Mouse (Mus musculus): Measurements from ENCODE around the gene Gpn2. TPM values are rescaled to one million over a fixed set of nuclear protein-coding genes. Genes with fewer than 3 reads are reported as not detected.

Gpn2 gene
- polyA plus RNA-seq, 1 experiment from 2014 or later = 5.4 TPM

GRCm38 (mm10) chr4:133569291-133570065, 14.7 kb upstream of the Gpn2 start:
- Histone ChIP-seq H3K79me2 (ENCODE audit: inconsistent target) (no peaks in the 10 kb centered on the region), H3K4me3 (ENCODE audit: inconsistent target) (no peak overlapping the region), H3K27ac (no peak overlapping the region), H3K36me3 (ENCODE audit: inconsistent target) (no peaks in the 10 kb centered on the region)
- 92% methylated on average over 10 of the region's 10 CpGs for WGBS (ENCODE audit: missing documents)

- H3K79me2 ChIP-seq (ENCODE audit: inconsistent target) = peaks cover 2% of the 10 kb centered on the region
- no peak overlapping the region for H3K4me3 ChIP-seq (ENCODE audit: inconsistent target)
- no peak overlapping the region for H3K27ac ChIP-seq
Measured at GRCm38 (mm10) chr4:133570066-133570466, 14.1 kb upstream of the Gpn2 start.

GRCm38 (mm10) chr4:133574070-133574842, 9.9 kb upstream of the Gpn2 start, which contains the start of gene Gpatch3:
Gene Gpatch3 (plus strand): TSS chr4:133574745.
- 8% methylated on average over 44 of the region's 44 CpGs for WGBS (ENCODE audit: missing documents)
- H3K36me3 ChIP-seq (ENCODE audit: inconsistent target) = peaks cover 17% of the 10 kb centered on the region
- H3K27ac ChIP-seq = peak within 1 kb of the TSS; percentile 22
- peaks cover 35% of the 10 kb centered on the region for H3K79me2 ChIP-seq (ENCODE audit: inconsistent target)
- peak within 1 kb of the TSS; percentile 64 for H3K4me3 ChIP-seq (ENCODE audit: inconsistent target)

More at GRCm38 (mm10) chr4:133570066-133570466, 14.1 kb upstream of the Gpn2 start:
- 57% methylated on average over 10 of the region's 10 CpGs for WGBS (ENCODE audit: missing documents)
- H3K36me3 ChIP-seq (ENCODE audit: inconsistent target) = no peaks in the 10 kb centered on the region

GRCm38 (mm10) chr4:133574843-133575202, 9.3 kb upstream of the Gpn2 start:
- Histone ChIP-seq H3K36me3 (ENCODE audit: inconsistent target) (peaks cover 22% of the 10 kb centered on the region), H3K4me3 (ENCODE audit: inconsistent target) (peak overlapping the region; percentile 64), H3K79me2 (ENCODE audit: inconsistent target) (peaks cover 35% of the 10 kb centered on the region), H3K27ac (peak overlapping the region; percentile 22)
- WGBS (ENCODE audit: missing documents) = 2% methylated on average over 34 of the region's 41 CpGs

- 97% methylated on average over 12 of the region's 12 CpGs for WGBS (ENCODE audit: missing documents)
- H3K36me3 ChIP-seq (ENCODE audit: inconsistent target) = peaks cover 52% of the 10 kb centered on the region
- no peak overlapping the region for H3K4me3 ChIP-seq (ENCODE audit: inconsistent target)
- H3K79me2 ChIP-seq (ENCODE audit: inconsistent target) = peaks cover 35% of the 10 kb centered on the region
- H3K27ac ChIP-seq = no peak overlapping the region
Measured at GRCm38 (mm10) chr4:133577983-133578382, 6.2 kb upstream of the Gpn2 start.

- Histone ChIP-seq H3K27ac (peak overlapping the region; percentile 52), H3K79me2 (ENCODE audit: inconsistent target) (peaks cover 7% of the 10 kb centered on the region; the same call in 1 of the 2 replicates), H3K36me3 (ENCODE audit: inconsistent target) (peaks cover 49% of the 10 kb centered on the region), H3K4me3 (ENCODE audit: inconsistent target) (peak overlapping the region; percentile 54)
- 66% methylated on average over 6 of the region's 6 CpGs for WGBS (ENCODE audit: missing documents)
Measured at GRCm38 (mm10) chr4:133583690-133584058, 488 bp upstream of the Gpn2 start.

- Histone ChIP-seq H3K79me2 (ENCODE audit: inconsistent target) (no peaks in the 10 kb centered on the region; the same call in 1 of the 2 replicates), H3K27ac (no peak overlapping the region), H3K4me3 (ENCODE audit: inconsistent target) (no peak overlapping the region), H3K36me3 (ENCODE audit: inconsistent target) (peaks cover 42% of the 10 kb centered on the region)
- 32% methylated on average over 7 of the region's 7 CpGs for WGBS (ENCODE audit: missing documents)
Measured at GRCm38 (mm10) chr4:133592570-133592969, 8.4 kb downstream of the Gpn2 start.

- 86% methylated on average over 7 of the region's 7 CpGs for WGBS (ENCODE audit: missing documents)
- Histone ChIP-seq H3K27ac (no peak overlapping the region), H3K4me3 (ENCODE audit: inconsistent target) (no peak overlapping the region), H3K36me3 (ENCODE audit: inconsistent target) (peaks cover 15% of the 10 kb centered on the region; the same call in 1 of the 2 replicates), H3K79me2 (ENCODE audit: inconsistent target) (no peaks in the 10 kb centered on the region)
Measured at GRCm38 (mm10) chr4:133595538-133595937, 11.4 kb downstream of the Gpn2 start.

GRCm38 (mm10) chr4:133596084-133596483, 11.9 kb downstream of the Gpn2 start:
- Histone ChIP-seq H3K36me3 (ENCODE audit: inconsistent target) (peaks cover 10% of the 10 kb centered on the region; the same call in 1 of the 2 replicates), H3K27ac (no peak overlapping the region), H3K4me3 (ENCODE audit: inconsistent target) (no peak overlapping the region), H3K79me2 (ENCODE audit: inconsistent target) (no peaks in the 10 kb centered on the region)
- 77% methylated on average over 4 of the region's 6 CpGs for WGBS (ENCODE audit: missing documents)

- no peak overlapping the region for H3K4me3 ChIP-seq (ENCODE audit: inconsistent target)
- H3K79me2 ChIP-seq (ENCODE audit: inconsistent target) = no peaks in the 10 kb centered on the region
- WGBS (ENCODE audit: missing documents) = 48% methylated on average over 4 of the region's 4 CpGs
- H3K36me3 ChIP-seq (ENCODE audit: inconsistent target) = peaks cover 4% of the 10 kb centered on the region; the same call in 1 of the 2 replicates
- H3K27ac ChIP-seq = no peak overlapping the region
Measured at GRCm38 (mm10) chr4:133598616-133599015, 14.5 kb downstream of the Gpn2 start.

- WGBS (ENCODE audit: missing documents) = 36% methylated on average over 7 of the region's 7 CpGs
- Histone ChIP-seq H3K4me3 (ENCODE audit: inconsistent target) (peak overlapping the region; percentile 44), H3K27ac (no peak overlapping the region), H3K36me3 (ENCODE audit: inconsistent target) (peaks cover 9% of the 10 kb centered on the region; the same call in 1 of the 2 replicates), H3K79me2 (ENCODE audit: inconsistent target) (no peaks in the 10 kb centered on the region)
Measured at GRCm38 (mm10) chr4:133599116-133599515, 15.0 kb downstream of the Gpn2 start.

- WGBS (ENCODE audit: missing documents) = under 1% methylated on average over 50 of the region's 50 CpGs
- Histone ChIP-seq H3K36me3 (ENCODE audit: inconsistent target) (peaks cover 10% of the 10 kb centered on the region; the same call in 1 of the 2 replicates), H3K4me3 (ENCODE audit: inconsistent target) (peak overlapping the region; percentile 44), H3K27ac (no peak overlapping the region), H3K79me2 (ENCODE audit: inconsistent target) (no peaks in the 10 kb centered on the region)
Measured at GRCm38 (mm10) chr4:133599571-133600073, 15.5 kb downstream of the Gpn2 start.

GRCm38 (mm10) chr4:133600306-133600705, 16.1 kb downstream of the Gpn2 start:
- no peak overlapping the region for H3K27ac ChIP-seq
- peaks cover 11% of the 10 kb centered on the region; the same call in 1 of the 2 replicates for H3K36me3 ChIP-seq (ENCODE audit: inconsistent target)
- no peak overlapping the region for H3K4me3 ChIP-seq (ENCODE audit: inconsistent target)
- WGBS (ENCODE audit: missing documents) = 24% methylated on average over 9 of the region's 9 CpGs
- H3K79me2 ChIP-seq (ENCODE audit: inconsistent target) = no peaks in the 10 kb centered on the region

- Histone ChIP-seq H3K79me2 (ENCODE audit: inconsistent target) (no peaks in the 10 kb centered on the region), H3K4me3 (ENCODE audit: inconsistent target) (no peak within 1 kb of the TSS), H3K27ac (no peak within 1 kb of the TSS), H3K36me3 (ENCODE audit: inconsistent target) (peaks cover 25% of the 10 kb centered on the region; the same call in 1 of the 2 replicates)
- WGBS (ENCODE audit: missing documents) = 24% methylated on average over 16 of the region's 16 CpGs
Measured at GRCm38 (mm10) chr4:133601721-133602218, 17.6 kb downstream of the Gpn2 start, which contains the start of gene Sfn. Gene Sfn (minus strand): TSS chr4:133602168.

Data from macrophage (primary cell).